Comparison of ENCODE assay signal across 8 mouse cellular contexts in the genomic region with DNA sequence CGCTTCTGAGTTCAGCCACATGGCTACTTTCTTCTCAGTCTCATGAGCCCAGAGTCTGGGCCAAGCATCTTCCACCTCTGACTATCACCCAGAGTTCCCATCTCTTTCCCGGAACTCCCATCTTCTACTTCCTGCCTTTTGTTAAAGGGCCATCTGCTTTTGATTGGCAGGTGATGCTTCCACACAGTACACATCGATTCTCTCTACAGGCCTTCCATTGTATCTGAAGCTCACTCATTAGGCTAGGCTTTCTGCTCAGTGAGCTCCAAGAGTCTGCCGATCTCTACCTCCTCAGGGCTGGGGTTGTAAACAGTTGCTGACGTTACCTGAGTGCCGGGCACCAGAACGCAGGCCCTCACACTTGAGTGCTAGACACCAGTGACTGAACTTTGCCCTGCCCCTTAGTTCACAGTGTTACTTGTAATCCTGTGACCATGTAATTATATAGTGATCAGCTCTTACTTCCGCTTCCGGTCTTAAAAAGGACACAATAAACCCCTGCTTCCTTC. TPM values are rescaled to one million over a fixed set of nuclear protein-coding genes. Genes with fewer than 3 reads are reported as not detected.
DNase-seq lines count a peak whose midpoint lies in the region; ATAC-seq and TF ChIP-seq lines count a peak whose summit lies in the region.

A gene (plus strand): TSS at position 459 of the 509 bp plus-strand sequence.

- H3K27ac ChIP-seq in thymus, adult 2 months (ENCODE audit: control insufficient read depth, insufficient read depth, low read length): no peak within 1 kb of the TSS
- no peak within 1 kb of the TSS for H3K27ac ChIP-seq in embryonic fibroblast, embryonic 13.5 days (ENCODE audit: insufficient read depth, low read length)
- H3K27ac ChIP-seq in limb, embryonic 11.5 days (replicated peaks; ENCODE audit: low read depth, low read length): no peak within 1 kb of the TSS

- no peak for DNase-seq in thymus, adult 2 months
- no peak for DNase-seq in thymus, postnatal 14 days
- DNase-seq in heart, postnatal 10 days: no peak
- DNase-seq in limb, embryonic 11.5 days (ENCODE audit: low spot score): no peak
- DNase-seq in thymus, postnatal 25 days: no peak
- DNase-seq in ovary, postnatal 36 days (ENCODE audit: low spot score): no peak

- H3K36me3 ChIP-seq in thymus, adult 2 months (ENCODE audit: control insufficient read depth, insufficient read depth, low read length): no peaks in the 10 kb centered on the region
- H3K36me3 ChIP-seq in limb, embryonic 11.5 days (ENCODE audit: control insufficient read depth, insufficient read depth, low read length): no peaks in the 10 kb centered on the region

- TF ChIP-seq CTCF in thymus, adult 2 months (IDR thresholded peaks at IDR 0.05; ENCODE audit: borderline replicate concordance, control insufficient read depth, extremely low read depth, insufficient read depth, low read length, poor library complexity): no peak
- no peak for TF ChIP-seq CTCF in embryonic fibroblast, embryonic 13.5 days (IDR thresholded peaks at IDR 0.05; ENCODE audit: borderline replicate concordance, insufficient read depth, low read length)

- no peak within 1 kb of the TSS for H3K4me2 ChIP-seq in limb, embryonic 11.5 days (ENCODE audit: low read depth, severe bottlenecking)

- H3K9me3 ChIP-seq in limb, embryonic 11.5 days (ENCODE audit: control insufficient read depth, low read length): no peaks in the 10 kb centered on the region

- no peak within 1 kb of the TSS for H3K9ac ChIP-seq in limb, embryonic 11.5 days (ENCODE audit: low read length)

- no peak for TF ChIP-seq POLR2A in thymus, adult 2 months (IDR thresholded peaks at IDR 0.05; ENCODE audit: control insufficient read depth, extremely low read depth, insufficient read depth, low read length, poor library complexity)
- no peak for TF ChIP-seq POLR2A in embryonic fibroblast, embryonic 13.5 days (IDR thresholded peaks at IDR 0.05; ENCODE audit: low read depth, low read length)

- peaks cover 10% of the 10 kb centered on the region for H3K4me1 ChIP-seq in thymus, adult 2 months (replicated peaks; ENCODE audit: control insufficient read depth, insufficient read depth, low read length)
- peaks cover 5% of the 10 kb centered on the region for H3K4me1 ChIP-seq in embryonic fibroblast, embryonic 13.5 days (ENCODE audit: control insufficient read depth, insufficient read depth, low read length)
- peaks cover 7% of the 10 kb centered on the region; the same call in 1 of the 2 replicates for H3K4me1 ChIP-seq in limb, embryonic 11.5 days (ENCODE audit: control insufficient read depth, insufficient read depth, low read length)

- intact Hi-C loops in heart, postnatal 10 days (cut with DNase I): loop anchor here (5.0 kb wide), 1 partner anchor 66 kb away; a partner anchor contains a TSS

- H3K4me3 ChIP-seq in thymus, adult 2 months (ENCODE audit: control insufficient read depth, insufficient read depth, low read length): no peak within 1 kb of the TSS
- H3K4me3 ChIP-seq in embryonic fibroblast, embryonic 13.5 days (ENCODE audit: insufficient read depth, low read length): no peak within 1 kb of the TSS
- no peak within 1 kb of the TSS for H3K4me3 ChIP-seq in limb, embryonic 11.5 days (ENCODE audit: low read depth, low read length)

- H3K27me3 ChIP-seq in thymus, adult 2 months (ENCODE audit: control insufficient read depth, insufficient read depth, low read length): no peaks in the 10 kb centered on the region
- no peaks in the 10 kb centered on the region for H3K27me3 ChIP-seq in limb, embryonic 11.5 days (ENCODE audit: control insufficient read depth, insufficient read depth, low read length)

- 97% methylated on average over 9 of the region's 9 CpGs for WGBS in thymus, adult 2 months
- 90% methylated on average over 9 of the region's 9 CpGs for WGBS in limb, embryonic 11.5 days

- ATAC-seq in limb, embryonic 11.5 days (ENCODE audit: insufficient number of reproducible peaks, low FRiP score, low TSS enrichment, low read depth): no peak
- no peak for ATAC-seq in neutrophil, adult 5-6 weeks (ENCODE audit: extremely low read depth, insufficient number of reproducible peaks, low FRiP score, poor library complexity, severe bottlenecking)

RNA-seq across cellular contexts. Expression of the gene that starts here (rescaled TPM):
- polyA plus RNA-seq in thymus, adult 2 months (2012; rRNA removed): 60.0 and 60.1 TPM in 2 replicates
- 95.5 and 107 TPM in 2 replicates for polyA plus RNA-seq in embryonic fibroblast, embryonic 13.5 days (2011; ENCODE audit: insufficient read length, low read depth, missing spikeins)
- 10 to 100 TPM; 91.3 to 93.4 TPM for total RNA-seq in heart, postnatal 10 days (2021)
- polyA plus RNA-seq in limb, embryonic 11.5 days (2014; fragmentation: Nextera tagmentation; extraction: Ambion mirVana): 176 and 182 TPM in 2 replicates
- total RNA-seq in neutrophil, adult 5-6 weeks (2017): 36.3 and 40.5 TPM in 2 replicates
